Mouse (Mus musculus) gastrocnemius, postnatal 10 days (tissue): ENCODE data around the gene Mmrn2. TPM values are rescaled to one million over a fixed set of nuclear protein-coding genes. Genes with fewer than 3 reads are reported as not detected.

Source experiments
- total RNA-seq, 2 experiments: library from RNA; stranded (reverse); gene quantifications; 2 replicates each; pipeline ENCODE4 v1.2.3; 2021

The Mmrn2 gene
- total RNA-seq, 2 experiments from 2014 or later = 16.7 to 18.7 TPM

Other genes starting within 250 kb of the Mmrn2 start
- gene Npy4r, start 223.0 kb upstream of the Mmrn2 start, total RNA-seq = under 1 TPM; 0.16 TPM
- under 1 TPM; 0.50 to 0.52 TPM for gene Gprin2, start 173.8 kb upstream of the Mmrn2 start, total RNA-seq
- gene Syt15, start 155.9 kb upstream of the Mmrn2 start, total RNA-seq = 1 to 10 TPM in 1 of 2 experiments, under 1 TPM in 1; 0.89 to 1.6 TPM
- 1 to 10 TPM; 7.1 to 8.0 TPM for gene Shld2, start 65.0 kb upstream of the Mmrn2 start, total RNA-seq
- 100 to 1,000 TPM; 116 to 120 TPM for gene Glud1, start 64.7 kb upstream of the Mmrn2 start, total RNA-seq
- not detected for gene Fam25c, start 20.0 kb upstream of the Mmrn2 start, total RNA-seq
- gene Sncg, start 676 bp upstream of the Mmrn2 start, total RNA-seq = 10 to 100 TPM; 10.2 to 16.9 TPM
- gene Bmpr1a, start 127.9 kb downstream of the Mmrn2 start, total RNA-seq = 100 to 1,000 TPM in 1 of 2 experiments, 10 to 100 TPM in 1; 92.4 to 102 TPM
- not detected for gene 9230112D13Rik, start 147.3 kb downstream of the Mmrn2 start, total RNA-seq
- gene Ldb3, start 213.2 kb downstream of the Mmrn2 start, total RNA-seq = 1,000 to 10,000 TPM; 1,336 to 1,359 TPM
- gene Opn4, start 224.7 kb downstream of the Mmrn2 start, total RNA-seq = not detected